Mouse (Mus musculus): ENCODE data around the gene Hist2h2aa1. TPM values are rescaled to one million over a fixed set of nuclear protein-coding genes. Genes with fewer than 3 reads are reported as not detected.
"Not testable (repeated sequence)": the region's sequence is repeated elsewhere in the genome, so short reads cannot be mapped to it uniquely, and the experiment has no call there.

The Hist2h2aa1 gene
- polyA plus RNA-seq, 1 experiment from 2014 or later: 22.0 TPM

- WGBS: 1% methylated on average over 9 of the region's 21 CpGs
- H3K27ac ChIP-seq (replicated peaks; ENCODE audit: low read depth, low read length): peak overlapping the region; percentile 74
- not testable (repeated sequence) for H3K36me3 ChIP-seq (ENCODE audit: control insufficient read depth, insufficient read depth, low read length); H3K27me3 ChIP-seq (replicated peaks; ENCODE audit: control insufficient read depth, insufficient read depth, low read length); ATAC-seq (ENCODE audit: low read depth); H3K9me3 ChIP-seq (ENCODE audit: control insufficient read depth, low read length); DNase-seq (ENCODE audit: low spot score); H3K4me2 ChIP-seq (ENCODE audit: low read depth, low read length)
- H3K4me3 ChIP-seq (ENCODE audit: low read depth, low read length): peak overlapping the region; percentile 29
- peaks cover 19% of the 10 kb centered on the region for H3K4me1 ChIP-seq (ENCODE audit: control insufficient read depth, insufficient read depth, low read length)
- peak overlapping the region; percentile 53 for H3K9ac ChIP-seq (ENCODE audit: low read depth, low read length)
Measured at GRCm38 (mm10) chr3:96246018-96246417, 721 bp downstream of the Hist2h2aa1 start.

GRCm38 (mm10) chr3:96246427-96246856, 1.1 kb downstream of the Hist2h2aa1 start, which contains the start of gene Hist2h3c1:
TSS of gene Hist2h3c1 (plus strand) at chr3:96246685.
- H3K9ac ChIP-seq (ENCODE audit: low read depth, low read length): peak within 1 kb of the TSS; percentile 71
- H3K9me3 ChIP-seq (ENCODE audit: control insufficient read depth, low read length); H3K27me3 ChIP-seq (replicated peaks; ENCODE audit: control insufficient read depth, insufficient read depth, low read length); H3K36me3 ChIP-seq (ENCODE audit: control insufficient read depth, insufficient read depth, low read length); DNase-seq (ENCODE audit: low spot score): not testable (repeated sequence)
- peak within 1 kb of the TSS; percentile 40 for H3K4me3 ChIP-seq (ENCODE audit: low read depth, low read length)
- no CpG with 5 or more reads among the region's 47 CpGs for WGBS
- peaks cover 18% of the 10 kb centered on the region for H3K4me1 ChIP-seq (ENCODE audit: control insufficient read depth, insufficient read depth, low read length)
- H3K4me2 ChIP-seq (ENCODE audit: low read depth, low read length): peak within 1 kb of the TSS; percentile 57
- peak; percentile 91 for ATAC-seq (ENCODE audit: low read depth)
- peak within 1 kb of the TSS; percentile 74 for H3K27ac ChIP-seq (replicated peaks; ENCODE audit: low read depth, low read length)

- ATAC-seq (ENCODE audit: low read depth) (no peak), DNase-seq (ENCODE audit: low spot score) (no peak)
- peaks cover 18% of the 10 kb centered on the region for H3K4me1 ChIP-seq (ENCODE audit: control insufficient read depth, insufficient read depth, low read length)
- peak overlapping the region; percentile 57 for H3K4me2 ChIP-seq (ENCODE audit: low read depth, low read length)
- peak overlapping the region; percentile 71 for H3K9ac ChIP-seq (ENCODE audit: low read depth, low read length)
- H3K9me3 ChIP-seq (ENCODE audit: control insufficient read depth, low read length): no peaks in the 10 kb centered on the region
- no peaks in the 10 kb centered on the region for H3K36me3 ChIP-seq (ENCODE audit: control insufficient read depth, insufficient read depth, low read length)
- peak overlapping the region; percentile 40 for H3K4me3 ChIP-seq (ENCODE audit: low read depth, low read length)
- no peaks in the 10 kb centered on the region for H3K27me3 ChIP-seq (replicated peaks; ENCODE audit: control insufficient read depth, insufficient read depth, low read length)
- WGBS: 2% methylated on average over 11 of the region's 11 CpGs
- peak overlapping the region; percentile 63 for H3K27ac ChIP-seq (replicated peaks; ENCODE audit: low read depth, low read length)
Measured at GRCm38 (mm10) chr3:96247356-96248140, 2.3 kb downstream of the Hist2h2aa1 start.

- no peak overlapping the region for H3K27ac ChIP-seq (replicated peaks; ENCODE audit: low read depth, low read length)
- 47% methylated on average over 6 of the region's 6 CpGs for WGBS
- ATAC-seq (ENCODE audit: low read depth): no peak
- H3K9ac ChIP-seq (ENCODE audit: low read depth, low read length): peak overlapping the region; percentile 71
- peak overlapping the region; percentile 57 for H3K4me2 ChIP-seq (ENCODE audit: low read depth, low read length)
- H3K4me3 ChIP-seq (ENCODE audit: low read depth, low read length): peak overlapping the region; percentile 40
- no peaks in the 10 kb centered on the region for H3K36me3 ChIP-seq (ENCODE audit: control insufficient read depth, insufficient read depth, low read length)
- H3K27me3 ChIP-seq (replicated peaks; ENCODE audit: control insufficient read depth, insufficient read depth, low read length): no peaks in the 10 kb centered on the region
- H3K9me3 ChIP-seq (ENCODE audit: control insufficient read depth, low read length): no peaks in the 10 kb centered on the region
- no peak for DNase-seq (ENCODE audit: low spot score)
- H3K4me1 ChIP-seq (ENCODE audit: control insufficient read depth, insufficient read depth, low read length): peaks cover 18% of the 10 kb centered on the region
Measured at GRCm38 (mm10) chr3:96248141-96249033, 3.1 kb downstream of the Hist2h2aa1 start.

- ATAC-seq (ENCODE audit: low read depth) (no peak), DNase-seq (ENCODE audit: low spot score) (no peak)
- Histone ChIP-seq H3K4me2 (ENCODE audit: low read depth, low read length) (peak overlapping the region; percentile 57; the same call in 1 of the 2 replicates), H3K9me3 (ENCODE audit: control insufficient read depth, low read length) (no peaks in the 10 kb centered on the region), H3K4me3 (ENCODE audit: low read depth, low read length) (no peak overlapping the region), H3K27me3 (replicated peaks; ENCODE audit: control insufficient read depth, insufficient read depth, low read length) (no peaks in the 10 kb centered on the region), H3K27ac (replicated peaks; ENCODE audit: low read depth, low read length) (no peak overlapping the region), H3K4me1 (ENCODE audit: control insufficient read depth, insufficient read depth, low read length) (peaks cover 14% of the 10 kb centered on the region), H3K9ac (ENCODE audit: low read depth, low read length) (no peak overlapping the region), H3K36me3 (ENCODE audit: control insufficient read depth, insufficient read depth, low read length) (no peaks in the 10 kb centered on the region)
- WGBS: 52% methylated on average over 4 of the region's 4 CpGs
Measured at GRCm38 (mm10) chr3:96249034-96249345, 3.7 kb downstream of the Hist2h2aa1 start.

GRCm38 (mm10) chr3:96250890-96251289, 5.6 kb downstream of the Hist2h2aa1 start:
- no peaks in the 10 kb centered on the region for H3K27me3 ChIP-seq (replicated peaks; ENCODE audit: control insufficient read depth, insufficient read depth, low read length)
- H3K36me3 ChIP-seq (ENCODE audit: control insufficient read depth, insufficient read depth, low read length): no peaks in the 10 kb centered on the region
- H3K4me2 ChIP-seq (ENCODE audit: low read depth, low read length): no peak overlapping the region
- no peak overlapping the region for H3K27ac ChIP-seq (replicated peaks; ENCODE audit: low read depth, low read length)
- no peaks in the 10 kb centered on the region for H3K9me3 ChIP-seq (ENCODE audit: control insufficient read depth, low read length)
- no peak overlapping the region for H3K4me3 ChIP-seq (ENCODE audit: low read depth, low read length)
- ATAC-seq (ENCODE audit: low read depth) (no peak), DNase-seq (ENCODE audit: low spot score) (peak; percentile 32)
- no peak overlapping the region for H3K9ac ChIP-seq (ENCODE audit: low read depth, low read length)
- peaks cover 6% of the 10 kb centered on the region; the same call in 1 of the 2 replicates for H3K4me1 ChIP-seq (ENCODE audit: control insufficient read depth, insufficient read depth, low read length)
- WGBS: 55% methylated on average over 3 of the region's 3 CpGs

GRCm38 (mm10) chr3:96251787-96252186, 6.5 kb downstream of the Hist2h2aa1 start:
- 79% methylated on average over 3 of the region's 3 CpGs for WGBS
- no peak overlapping the region for H3K27ac ChIP-seq (replicated peaks; ENCODE audit: low read depth, low read length)
- H3K9me3 ChIP-seq (ENCODE audit: control insufficient read depth, low read length): no peaks in the 10 kb centered on the region
- no peak overlapping the region for H3K9ac ChIP-seq (ENCODE audit: low read depth, low read length)
- H3K36me3 ChIP-seq (ENCODE audit: control insufficient read depth, insufficient read depth, low read length): no peaks in the 10 kb centered on the region
- no peak for ATAC-seq (ENCODE audit: low read depth)
- no peak overlapping the region for H3K4me2 ChIP-seq (ENCODE audit: low read depth, low read length)
- H3K27me3 ChIP-seq (replicated peaks; ENCODE audit: control insufficient read depth, insufficient read depth, low read length): no peaks in the 10 kb centered on the region
- no peak for DNase-seq (ENCODE audit: low spot score)
- no peak overlapping the region for H3K4me3 ChIP-seq (ENCODE audit: low read depth, low read length)
- H3K4me1 ChIP-seq (ENCODE audit: control insufficient read depth, insufficient read depth, low read length): peaks cover 6% of the 10 kb centered on the region; the same call in 1 of the 2 replicates

- ATAC-seq (ENCODE audit: low read depth) (peak; percentile 70; the same call in 1 of the 2 replicates), DNase-seq (ENCODE audit: low spot score) (peak; percentile 75)
- Histone ChIP-seq H3K27ac (replicated peaks; ENCODE audit: low read depth, low read length) (no peak overlapping the region), H3K36me3 (ENCODE audit: control insufficient read depth, insufficient read depth, low read length) (no peaks in the 10 kb centered on the region), H3K9ac (ENCODE audit: low read depth, low read length) (no peak overlapping the region), H3K4me3 (ENCODE audit: low read depth, low read length) (no peak overlapping the region), H3K4me1 (ENCODE audit: control insufficient read depth, insufficient read depth, low read length) (0 out of 2 replicates have a peak, but pooled peaks cover 3% of the 10 kb centered on the region), H3K4me2 (ENCODE audit: low read depth, low read length) (no peak overlapping the region), H3K9me3 (ENCODE audit: control insufficient read depth, low read length) (no peaks in the 10 kb centered on the region), H3K27me3 (replicated peaks; ENCODE audit: control insufficient read depth, insufficient read depth, low read length) (no peaks in the 10 kb centered on the region)
- 37% methylated on average over 10 of the region's 10 CpGs for WGBS
Measured at GRCm38 (mm10) chr3:96254683-96255355, 9.5 kb downstream of the Hist2h2aa1 start.
